Comparison of ENCODE assay signal across 20 mouse cellular contexts in genomic region chr1:88120550-88120949, GRCm38 (mm10). TPM values are rescaled to one million over a fixed set of nuclear protein-coding genes. Genes with fewer than 3 reads are reported as not detected.
DNase-seq lines count a peak whose midpoint lies in the region; ATAC-seq and TF ChIP-seq lines count a peak whose summit lies in the region.
"Not testable (repeated sequence)": the region's sequence is repeated elsewhere in the genome, so short reads cannot be mapped to it uniquely, and the experiment has no call there.
"Had no signal": no experiment of that assay in that cellular context is flagged by ENCODE, and none has a peak within 500 bp of the region (broad histone marks: within the 10 kb centered on the region; RNA-seq: fewer than 3 reads in every experiment).

No protein-coding gene starts in this region.

- TF ChIP-seq CTCF in intestine, postnatal 0 days (IDR thresholded peaks at IDR 0.05; ENCODE audit: low read depth) = peak; percentile 64
- peak; percentile 19 for TF ChIP-seq CTCF in left cerebral cortex, adult 2 months (IDR thresholded peaks at IDR 0.05)

- H3K9me3 ChIP-seq in embryonic facial prominence, embryonic 10.5 days; intestine, postnatal 0 days (ENCODE audit: control insufficient read depth); lung, embryonic 15.5 days: not testable (repeated sequence)

- not testable (repeated sequence) for H3K9ac ChIP-seq in intestine, postnatal 0 days (ENCODE audit: low read depth, low read length); lung, embryonic 15.5 days

- intact Hi-C loops in left cerebral cortex, adult 2 months (cut with DNase I) = not testable (repeated sequence)

- not testable (repeated sequence) for H3K27ac ChIP-seq in embryonic facial prominence, embryonic 10.5 days (replicated peaks); intestine, postnatal 0 days (ENCODE audit: low read depth, low read length); left cerebral cortex, adult 2 months; lung, embryonic 15.5 days

- H3K4me3 ChIP-seq in embryonic facial prominence, embryonic 10.5 days; intestine, postnatal 0 days (ENCODE audit: low read depth, low read length); left cerebral cortex, adult 2 months; lung, embryonic 15.5 days: not testable (repeated sequence)

- H3K36me3 ChIP-seq in embryonic facial prominence, embryonic 10.5 days (replicated peaks); intestine, postnatal 0 days (ENCODE audit: control insufficient read depth, insufficient read depth); lung, embryonic 15.5 days: not testable (repeated sequence)

- 13% methylated on average over 4 of the region's 4 CpGs for WGBS in embryonic facial prominence, embryonic 10.5 days
- 17% methylated on average over 4 of the region's 4 CpGs for WGBS in intestine, postnatal 0 days
- 9% methylated on average over 4 of the region's 4 CpGs for WGBS in lung, embryonic 15.5 days

- not testable (repeated sequence) for H3K4me1 ChIP-seq in embryonic facial prominence, embryonic 10.5 days; intestine, postnatal 0 days (replicated peaks; ENCODE audit: control insufficient read depth, insufficient read depth, low read length); lung, embryonic 15.5 days

- peak; percentile 84 for ATAC-seq in granulocyte monocyte progenitor cell, adult 5-6 weeks (replicated peaks; ENCODE audit: poor library complexity, severe bottlenecking)
- peak; percentile 54 for ATAC-seq in intestine, postnatal 0 days
- 0 out of 2 replicates have a peak, but pooled peaks have one; percentile 42 for ATAC-seq in lung, embryonic 15.5 days (ENCODE audit: borderline replicate concordance, extremely low read depth, low FRiP score, low TSS enrichment)
- ATAC-seq in monocyte, adult 5-6 weeks (replicated peaks; ENCODE audit: insufficient number of reproducible peaks, low FRiP score, low TSS enrichment, poor library complexity, severe bottlenecking) = peak; percentile 76

- not testable (repeated sequence) for H3K4me2 ChIP-seq in intestine, postnatal 0 days (replicated peaks; ENCODE audit: low read depth); lung, embryonic 15.5 days

- DNase-seq in NIH3T3 (ENCODE audit: low read depth) = peak; percentile 43
- peak; percentile 9 for DNase-seq in embryonic facial prominence, embryonic 10.5 days (ENCODE audit: low spot score)
- not testable (repeated sequence) for DNase-seq in left cerebral cortex, adult 2 months (ENCODE audit: extremely low spot score in 1 of 2, low spot score in 2 of 2)

- not testable (repeated sequence) for H3K27me3 ChIP-seq in embryonic facial prominence, embryonic 10.5 days (replicated peaks; ENCODE audit: low read depth, poor library complexity, severe bottlenecking); intestine, postnatal 0 days (replicated peaks; ENCODE audit: control insufficient read depth, insufficient read depth, low read length); lung, embryonic 15.5 days

RNA-seq across cellular contexts. Expression of gene Ugt1a6a, which starts 14.1 kb away (rescaled TPM):
- polyA plus RNA-seq in embryonic facial prominence, embryonic 10.5 days (2016; fragmentation: Nextera tagmentation; extraction: Ambion mirVana) = 0.04 and 0.45 TPM in 2 replicates
- total RNA-seq in granulocyte monocyte progenitor cell, adult 5-6 weeks (2014; fragmentation: Nextera tagmentation) = 9.2 TPM in 2 replicates
- total RNA-seq in granulocyte monocyte progenitor cell, adult 5-6 weeks (2017) = 2.3 and 2.6 TPM in 2 replicates
- 5.7 and 5.8 TPM in 2 replicates for polyA plus RNA-seq in intestine, postnatal 0 days (2015; fragmentation: Nextera tagmentation; extraction: Ambion mirVana)
- 1 to 10 TPM; 1.5 to 2.3 TPM for total RNA-seq in left cerebral cortex, adult 2 months (2021)
- 3.2 and 3.3 TPM in 2 replicates for polyA plus RNA-seq in lung, embryonic 15.5 days (2015; fragmentation: Nextera tagmentation; extraction: Ambion mirVana)
- total RNA-seq in monocyte, adult 5-6 weeks (2017) = 4.1 to 13.8 TPM (median 10.6 TPM) in 3 replicates
- polyA plus RNA-seq: heart, embryonic 10.5 days had no signal

RNA-seq across cellular contexts. Expression of gene Ugt1a6b, which starts 17.5 kb away (rescaled TPM):
- polyA plus RNA-seq in embryonic facial prominence, embryonic 10.5 days (2016; fragmentation: Nextera tagmentation; extraction: Ambion mirVana) = not detected in 2 replicates
- total RNA-seq in granulocyte monocyte progenitor cell, adult 5-6 weeks (2014; fragmentation: Nextera tagmentation) = 0.88 and 1.3 TPM in 2 replicates
- 1.5 and 1.6 TPM in 2 replicates for total RNA-seq in granulocyte monocyte progenitor cell, adult 5-6 weeks (2017)
- polyA plus RNA-seq in intestine, postnatal 0 days (2015; fragmentation: Nextera tagmentation; extraction: Ambion mirVana) = 0.35 and 0.58 TPM in 2 replicates
- total RNA-seq in left cerebral cortex, adult 2 months (2021) = not detected
- polyA plus RNA-seq in lung, embryonic 15.5 days (2015; fragmentation: Nextera tagmentation; extraction: Ambion mirVana) = 0.08 and 0.32 TPM in 2 replicates
- 1.6 to 5.2 TPM (median 4.0 TPM) in 3 replicates for total RNA-seq in monocyte, adult 5-6 weeks (2017)
- polyA plus RNA-seq: C2C12; heart, embryonic 10.5 days; inflammation-experienced regulatory T-cells, adult 6 months had no signal

RNA-seq across cellular contexts. Expression of gene Ugt1a7c, which starts 25.7 kb away (rescaled TPM):
- polyA plus RNA-seq in embryonic facial prominence, embryonic 10.5 days (2016; fragmentation: Nextera tagmentation; extraction: Ambion mirVana) = 0.15 and 0.36 TPM in 2 replicates
- 25.2 and 25.5 TPM in 2 replicates for total RNA-seq in granulocyte monocyte progenitor cell, adult 5-6 weeks (2014; fragmentation: Nextera tagmentation)
- 49.7 and 55.1 TPM in 2 replicates for total RNA-seq in granulocyte monocyte progenitor cell, adult 5-6 weeks (2017)
- 57.4 and 60.9 TPM in 2 replicates for polyA plus RNA-seq in intestine, postnatal 0 days (2015; fragmentation: Nextera tagmentation; extraction: Ambion mirVana)
- under 1 TPM; 0.54 to 0.82 TPM for total RNA-seq in left cerebral cortex, adult 2 months (2021)
- polyA plus RNA-seq in lung, embryonic 15.5 days (2015; fragmentation: Nextera tagmentation; extraction: Ambion mirVana) = 2.3 and 3.1 TPM in 2 replicates
- total RNA-seq in monocyte, adult 5-6 weeks (2017) = 76.0 to 85.9 TPM (median 84.7 TPM) in 3 replicates
- polyA plus RNA-seq: C2C12 had no signal

RNA-seq across cellular contexts. Expression of gene Ugt1a8, which starts 32.9 kb away (rescaled TPM):
- not detected in 2 replicates for polyA plus RNA-seq in embryonic facial prominence, embryonic 10.5 days (2016; fragmentation: Nextera tagmentation; extraction: Ambion mirVana)
- not detected in 2 replicates for total RNA-seq in granulocyte monocyte progenitor cell, adult 5-6 weeks (2014; fragmentation: Nextera tagmentation)
- not detected in 2 replicates for total RNA-seq in granulocyte monocyte progenitor cell, adult 5-6 weeks (2017)
- 0.05 and 0.08 TPM in 2 replicates for polyA plus RNA-seq in intestine, postnatal 0 days (2015; fragmentation: Nextera tagmentation; extraction: Ambion mirVana)
- total RNA-seq in left cerebral cortex, adult 2 months (2021) = not detected
- not detected in 2 replicates for polyA plus RNA-seq in lung, embryonic 15.5 days (2015; fragmentation: Nextera tagmentation; extraction: Ambion mirVana)
- not detected in 3 replicates for total RNA-seq in monocyte, adult 5-6 weeks (2017)
- total RNA-seq: adrenal gland, postnatal 25 days; gastrocnemius, postnatal 36 days; heart, postnatal 10 days; layer of hippocampus, adult 8-10 months; left cerebral cortex, postnatal 36 days had no signal
- polyA plus RNA-seq: C2C12; forebrain, embryonic 14.5 days; heart, embryonic 10.5 days; hindbrain, embryonic 12.5 days; limb, embryonic 15.5 days; midbrain, embryonic 15.5 days; stomach, embryonic 16.5 days had no signal

RNA-seq across cellular contexts. Expression of gene Ugt1a5, which starts 45.3 kb away (rescaled TPM):
- not detected in 2 replicates for polyA plus RNA-seq in embryonic facial prominence, embryonic 10.5 days (2016; fragmentation: Nextera tagmentation; extraction: Ambion mirVana)
- total RNA-seq in granulocyte monocyte progenitor cell, adult 5-6 weeks (2014; fragmentation: Nextera tagmentation) = 1.4 and 7.4 TPM in 2 replicates
- total RNA-seq in granulocyte monocyte progenitor cell, adult 5-6 weeks (2017) = 0.98 and 0.99 TPM in 2 replicates
- polyA plus RNA-seq in intestine, postnatal 0 days (2015; fragmentation: Nextera tagmentation; extraction: Ambion mirVana) = not detected in 2 replicates
- total RNA-seq in left cerebral cortex, adult 2 months (2021) = under 1 TPM in 1 of 2 experiments, not detected in 1; 0.34 TPM
- polyA plus RNA-seq in lung, embryonic 15.5 days (2015; fragmentation: Nextera tagmentation; extraction: Ambion mirVana) = not detected in 2 replicates
- total RNA-seq in monocyte, adult 5-6 weeks (2017) = 1.5 to 2.3 TPM in 2 of 3 replicates, not detected in the other
- total RNA-seq: left cerebral cortex, postnatal 36 days had no signal
- polyA plus RNA-seq: C2C12; forebrain, embryonic 14.5 days; heart, embryonic 10.5 days; hindbrain, embryonic 12.5 days; inflammation-experienced regulatory T-cells, adult 6 months; limb, embryonic 15.5 days; midbrain, embryonic 15.5 days had no signal

Comparison
In these comparisons a context has a peak if more than half of its experiments do, and no peak if none do; other contexts are left out.
1. RNA of gene Ugt1a7c, which starts 25.7 kb away (total RNA-seq): 76.0 to 85.9 TPM in monocyte, adult 5-6 weeks and 25.2 to 55.1 TPM in granulocyte monocyte progenitor cell, adult 5-6 weeks; 0.54 to 0.82 TPM in left cerebral cortex, adult 2 months; every median in the first group is over 10 times any median in the second.
2. Peak in every context shown above with its lines, with median percentiles within 50 percentile points of each other: ATAC-seq.